Mouse (Mus musculus): ENCODE data around the gene Notch2. TPM values are rescaled to one million over a fixed set of nuclear protein-coding genes. Genes with fewer than 3 reads are reported as not detected.

The Notch2 gene
- polyA plus RNA-seq, 1 experiment from 2014 or later: 6.2 TPM

DNA sequence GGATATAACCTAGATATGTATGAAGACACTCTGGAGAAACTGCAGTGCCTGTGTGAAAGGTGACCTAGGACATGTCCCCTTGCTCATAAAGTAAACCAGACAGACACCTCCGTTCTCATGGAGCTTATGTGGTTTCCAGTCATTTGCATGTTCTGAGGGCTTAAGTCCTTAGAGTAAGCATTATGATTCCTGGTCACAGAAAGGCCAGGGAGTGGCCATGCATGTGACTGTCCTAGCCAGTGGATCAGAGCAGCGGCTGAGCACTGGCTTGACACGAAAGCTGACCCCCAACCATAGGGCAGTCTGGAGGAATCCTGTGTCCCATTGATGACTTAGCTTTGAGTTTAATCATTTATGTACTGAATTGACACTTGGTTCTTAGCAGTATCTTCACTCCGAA, 14.7 kb downstream of the Notch2 start:
- ATAC-seq (no peak), DNase-seq (no peak)
- no peaks in the 10 kb centered on the region for H3K36me3 ChIP-seq (replicated peaks; ENCODE audit: insufficient read depth, low read length)
- H3K9ac ChIP-seq (replicated peaks): no peak overlapping the region
- TF ChIP-seq EP300 (IDR thresholded peaks at IDR 0.05; ENCODE audit: low read depth) (no peak), CTCF (IDR thresholded peaks at IDR 0.05; ENCODE audit: low read depth) (no peak)
- peaks cover 74% of the 10 kb centered on the region for H3K4me1 ChIP-seq (ENCODE audit: insufficient read depth)
- no peak overlapping the region for H3K4me2 ChIP-seq (ENCODE audit: low read depth, low read length)
- no peaks in the 10 kb centered on the region for H3K27me3 ChIP-seq (ENCODE audit: insufficient read depth, low read length)
- no peak overlapping the region; the same call in 1 of the 2 replicates for H3K27ac ChIP-seq (ENCODE audit: low read depth)
- H3K4me3 ChIP-seq (ENCODE audit: low read depth, low read length): no peak overlapping the region
- 62% methylated on average over 4 of the region's 4 CpGs for WGBS (ENCODE audit: insufficient replicate concordance)
- no peaks in the 10 kb centered on the region for H3K9me3 ChIP-seq (ENCODE audit: low read length)

DNA sequence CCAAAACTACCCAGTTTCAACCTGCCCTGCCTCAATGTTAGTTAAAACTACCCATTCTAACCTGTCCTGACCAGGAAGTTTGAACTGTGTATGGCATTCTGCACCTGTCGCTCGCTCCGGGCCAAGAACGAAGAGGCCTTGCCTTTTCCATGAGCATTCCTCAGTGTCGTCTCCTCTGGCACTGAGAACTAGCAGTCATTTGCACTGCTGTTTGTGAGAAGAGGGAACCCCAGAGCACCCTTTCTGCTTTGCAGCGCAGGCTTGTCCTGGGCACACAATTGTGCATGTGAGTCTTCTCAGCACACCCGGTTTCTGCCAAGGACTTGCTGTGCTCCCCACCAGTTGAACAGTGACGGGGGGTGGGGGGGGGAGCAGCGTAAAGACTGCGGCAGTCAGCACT, 15.6 kb downstream of the Notch2 start:
- no peak overlapping the region for H3K9ac ChIP-seq (replicated peaks)
- H3K27me3 ChIP-seq (ENCODE audit: insufficient read depth, low read length): no peaks in the 10 kb centered on the region
- H3K4me1 ChIP-seq (ENCODE audit: insufficient read depth): peaks cover 75% of the 10 kb centered on the region
- no peaks in the 10 kb centered on the region for H3K36me3 ChIP-seq (replicated peaks; ENCODE audit: insufficient read depth, low read length)
- no peak overlapping the region for H3K27ac ChIP-seq (ENCODE audit: low read depth)
- H3K4me3 ChIP-seq (ENCODE audit: low read depth, low read length): no peak overlapping the region
- no peak for TF ChIP-seq EP300 (IDR thresholded peaks at IDR 0.05; ENCODE audit: low read depth)
- no peak for TF ChIP-seq CTCF (IDR thresholded peaks at IDR 0.05; ENCODE audit: low read depth)
- no peak overlapping the region for H3K4me2 ChIP-seq (ENCODE audit: low read depth, low read length)
- DNase-seq (no peak), ATAC-seq (no peak)
- no peaks in the 10 kb centered on the region for H3K9me3 ChIP-seq (ENCODE audit: low read length)
- WGBS (ENCODE audit: insufficient replicate concordance): 86% methylated on average over 10 of the region's 10 CpGs

DNA sequence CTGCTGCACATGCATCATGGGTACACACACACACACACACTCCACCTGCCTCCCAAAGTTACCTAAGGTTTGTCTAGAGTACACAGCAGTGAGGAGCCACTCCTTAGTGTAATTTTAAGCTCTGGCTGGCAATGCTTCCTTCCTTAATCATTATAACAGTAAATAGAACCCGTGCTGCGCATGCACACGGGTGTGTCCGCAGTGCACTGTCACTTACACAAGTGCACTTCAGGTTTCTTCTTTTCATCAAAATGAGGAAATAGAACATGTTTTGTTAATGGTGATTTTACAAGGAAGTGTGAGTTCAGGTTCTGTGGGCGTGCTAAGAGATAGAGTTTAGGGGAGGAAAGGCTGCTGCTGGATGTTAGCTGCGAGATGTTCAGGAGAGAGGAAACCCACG, 17.8 kb downstream of the Notch2 start:
- Histone ChIP-seq H3K27me3 (ENCODE audit: insufficient read depth, low read length) (no peaks in the 10 kb centered on the region), H3K4me3 (ENCODE audit: low read depth, low read length) (no peak overlapping the region), H3K9ac (replicated peaks) (no peak overlapping the region), H3K9me3 (ENCODE audit: low read length) (no peaks in the 10 kb centered on the region), H3K4me1 (ENCODE audit: insufficient read depth) (peaks cover 73% of the 10 kb centered on the region), H3K36me3 (replicated peaks; ENCODE audit: insufficient read depth, low read length) (no peaks in the 10 kb centered on the region), H3K27ac (ENCODE audit: low read depth) (peak overlapping the region; percentile 50; the same call in 1 of the 2 replicates), H3K4me2 (ENCODE audit: low read depth, low read length) (no peak overlapping the region)
- WGBS (ENCODE audit: insufficient replicate concordance): 41% methylated on average over 7 of the region's 7 CpGs
- DNase-seq (no peak), ATAC-seq (peak; percentile 30)
- no peak for TF ChIP-seq CTCF (IDR thresholded peaks at IDR 0.05; ENCODE audit: low read depth)

DNA sequence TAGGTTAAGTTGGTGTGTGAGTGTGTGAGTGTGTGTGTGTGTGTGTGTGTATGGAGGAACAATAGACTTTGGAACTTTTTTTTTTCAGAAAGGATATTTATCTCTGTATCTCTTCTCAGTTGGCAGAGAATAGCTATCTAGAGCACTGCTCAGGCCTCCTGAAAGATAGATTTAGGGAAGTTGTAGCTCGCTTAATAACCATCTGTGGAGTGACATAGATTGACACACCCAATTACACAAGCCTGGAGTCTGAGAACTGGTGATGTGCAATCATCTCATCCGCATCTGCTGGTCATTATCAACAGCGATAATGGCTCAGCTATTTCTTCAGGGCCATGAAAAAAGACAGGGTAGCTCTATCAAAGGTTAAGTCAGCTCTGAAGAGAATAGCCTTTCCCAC, 18.9 kb downstream of the Notch2 start:
- H3K36me3 ChIP-seq (replicated peaks; ENCODE audit: insufficient read depth, low read length): no peaks in the 10 kb centered on the region
- TF ChIP-seq EP300 (IDR thresholded peaks at IDR 0.05; ENCODE audit: low read depth) (peak; percentile 56; the same call in 1 of the 2 replicates), CTCF (IDR thresholded peaks at IDR 0.05; ENCODE audit: low read depth) (no peak)
- H3K9ac ChIP-seq (replicated peaks): no peak overlapping the region
- H3K4me2 ChIP-seq (ENCODE audit: low read depth, low read length): no peak overlapping the region
- peak overlapping the region; percentile 50 for H3K27ac ChIP-seq (ENCODE audit: low read depth)
- no peak for DNase-seq
- no peak overlapping the region for H3K4me3 ChIP-seq (ENCODE audit: low read depth, low read length)
- H3K27me3 ChIP-seq (ENCODE audit: insufficient read depth, low read length): no peaks in the 10 kb centered on the region
- H3K4me1 ChIP-seq (ENCODE audit: insufficient read depth): peaks cover 69% of the 10 kb centered on the region
- H3K9me3 ChIP-seq (ENCODE audit: low read length): no peaks in the 10 kb centered on the region
- peak; percentile 47 for ATAC-seq
- WGBS (ENCODE audit: insufficient replicate concordance): 28% methylated on average over 3 of the region's 3 CpGs

DNA sequence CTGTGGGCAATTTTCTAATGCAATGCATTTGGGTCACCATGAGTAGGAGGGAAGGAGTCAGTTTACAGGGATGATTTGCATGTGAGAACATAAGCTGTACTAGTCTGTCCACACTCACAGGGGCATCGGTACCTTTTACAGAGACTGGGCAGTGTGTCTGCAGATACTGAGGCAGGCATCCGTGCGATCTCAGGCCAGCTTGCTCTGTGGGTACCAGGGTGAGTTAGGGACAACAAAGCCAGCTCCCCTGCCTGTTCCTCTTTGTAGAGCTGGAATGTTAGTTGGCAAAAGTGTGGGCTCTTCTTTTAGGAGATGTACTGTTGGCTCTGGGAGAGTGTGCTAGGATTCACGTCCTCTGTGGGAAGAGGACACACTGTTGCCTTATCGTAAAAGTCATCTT, 19.6 kb downstream of the Notch2 start:
- ATAC-seq: no peak
- TF ChIP-seq EP300 (IDR thresholded peaks at IDR 0.05; ENCODE audit: low read depth): no peak
- no peak for TF ChIP-seq CTCF (IDR thresholded peaks at IDR 0.05; ENCODE audit: low read depth)
- H3K9ac ChIP-seq (replicated peaks): no peak overlapping the region

DNA sequence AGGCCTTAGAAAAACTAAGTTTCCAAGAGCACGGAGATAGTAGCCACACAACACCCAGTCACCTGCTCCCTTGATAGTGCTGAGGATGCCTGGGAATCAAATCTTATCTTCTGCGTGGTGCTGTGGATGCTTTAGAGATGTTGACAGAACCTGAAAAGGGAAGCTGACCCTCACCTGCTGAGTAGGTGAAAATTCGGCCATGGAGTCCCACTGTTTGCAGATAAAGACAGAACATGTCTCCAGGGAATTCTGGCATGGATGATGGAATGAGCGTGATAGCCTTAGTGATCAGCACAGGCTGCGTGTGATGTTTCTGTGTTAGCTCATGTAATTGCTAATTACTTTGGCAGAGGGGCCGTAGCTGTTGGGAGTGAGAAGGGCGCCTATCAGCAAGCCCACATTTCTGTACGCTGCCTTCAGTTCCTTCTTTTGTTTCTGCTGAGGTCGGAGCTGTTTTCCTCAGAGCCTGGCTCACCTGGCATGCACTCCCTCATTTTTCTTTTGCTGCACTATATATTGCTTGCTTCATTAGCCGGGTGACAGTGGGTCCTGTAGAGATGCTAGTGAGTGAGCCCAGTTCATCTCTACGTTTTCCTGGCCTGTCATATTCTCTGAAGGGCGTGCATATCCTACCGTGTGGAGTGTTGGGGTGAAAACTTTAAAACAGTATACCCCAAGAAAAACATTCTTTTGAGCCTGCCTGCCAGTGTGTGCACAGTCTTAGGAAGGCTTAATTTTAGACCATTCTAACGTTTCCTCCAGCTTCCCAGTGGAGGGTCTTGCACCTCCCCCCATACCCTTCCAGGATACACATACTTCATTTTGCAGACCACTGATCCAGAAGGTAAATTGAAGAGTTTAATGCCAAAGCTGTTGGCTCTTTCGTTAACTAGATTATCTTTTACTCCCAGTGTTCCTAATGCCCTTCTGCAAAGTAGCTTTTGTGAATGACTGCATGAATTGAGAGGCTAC, 21.6 kb downstream of the Notch2 start:
- H3K27ac ChIP-seq (ENCODE audit: low read depth): 0 out of 2 replicates have a peak overlapping the region, but pooled peaks have one; percentile 5

More for the DNA sequence above, 19.6 kb downstream of the Notch2 start:
- no peaks in the 10 kb centered on the region for H3K27me3 ChIP-seq (ENCODE audit: insufficient read depth, low read length)
- H3K4me1 ChIP-seq (ENCODE audit: insufficient read depth): peaks cover 69% of the 10 kb centered on the region
- H3K36me3 ChIP-seq (replicated peaks; ENCODE audit: insufficient read depth, low read length): no peaks in the 10 kb centered on the region
- no peak for DNase-seq
- no peak overlapping the region for H3K4me2 ChIP-seq (ENCODE audit: low read depth, low read length)
- WGBS (ENCODE audit: insufficient replicate concordance): 60% methylated on average over 5 of the region's 5 CpGs
- H3K27ac ChIP-seq (ENCODE audit: low read depth): 0 out of 2 replicates have a peak overlapping the region, but pooled peaks have one; percentile 11
- no peaks in the 10 kb centered on the region for H3K9me3 ChIP-seq (ENCODE audit: low read length)
- no peak overlapping the region for H3K4me3 ChIP-seq (ENCODE audit: low read depth, low read length)

More for the DNA sequence above, 21.6 kb downstream of the Notch2 start:
- no peak for DNase-seq
- Histone ChIP-seq H3K4me3 (ENCODE audit: low read depth, low read length) (no peak overlapping the region), H3K9me3 (ENCODE audit: low read length) (no peaks in the 10 kb centered on the region), H3K9ac (replicated peaks) (no peak overlapping the region), H3K36me3 (replicated peaks; ENCODE audit: insufficient read depth, low read length) (no peaks in the 10 kb centered on the region), H3K4me1 (ENCODE audit: insufficient read depth) (peaks cover 56% of the 10 kb centered on the region), H3K27me3 (ENCODE audit: insufficient read depth, low read length) (no peaks in the 10 kb centered on the region), H3K4me2 (ENCODE audit: low read depth, low read length) (no peak overlapping the region)
- TF ChIP-seq EP300 (IDR thresholded peaks at IDR 0.05; ENCODE audit: low read depth) (no peak), CTCF (IDR thresholded peaks at IDR 0.05; ENCODE audit: low read depth) (no peak)
- no peak for ATAC-seq
- WGBS (ENCODE audit: insufficient replicate concordance): 48% methylated on average over 15 of the region's 15 CpGs
